Mouse (Mus musculus) B cell, adult 2 months (primary cell): ENCODE measurements around the gene Fyttd1.
"Not testable (repeated sequence)": the region's sequence is repeated elsewhere in the genome, so short reads cannot be mapped to it uniquely, and the experiment has no call there.

Experiments
- DNase-seq, 2 experiments: peaks; one replicate each; pipeline ENCODE4 v3.0.0; 2022

The Fyttd1 gene

GRCm38 (mm10) chr16:32878972-32879926, 1.9 kb downstream of the Fyttd1 start:
- no peak for DNase-seq

DNA sequence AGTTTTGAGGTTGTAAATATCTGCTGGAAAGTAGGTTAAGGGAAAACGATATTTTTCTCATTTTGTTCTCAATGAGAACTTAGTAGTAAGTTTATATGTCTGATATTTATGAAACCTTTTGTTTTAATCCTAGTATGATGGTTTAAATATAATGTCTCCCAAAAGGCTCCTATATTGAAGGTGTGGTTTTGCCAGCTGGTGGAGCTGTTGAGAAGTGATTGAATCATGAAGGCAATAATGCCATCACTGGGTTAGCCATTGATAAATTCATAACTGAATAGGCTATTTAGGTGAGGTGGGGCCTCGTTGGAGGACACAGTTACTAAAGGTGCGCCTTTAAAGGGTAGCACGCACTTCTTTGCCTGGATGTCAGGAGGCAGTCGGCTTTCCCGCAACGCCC, 4.2 kb downstream of the Fyttd1 start:
- no peak for DNase-seq

DNA sequence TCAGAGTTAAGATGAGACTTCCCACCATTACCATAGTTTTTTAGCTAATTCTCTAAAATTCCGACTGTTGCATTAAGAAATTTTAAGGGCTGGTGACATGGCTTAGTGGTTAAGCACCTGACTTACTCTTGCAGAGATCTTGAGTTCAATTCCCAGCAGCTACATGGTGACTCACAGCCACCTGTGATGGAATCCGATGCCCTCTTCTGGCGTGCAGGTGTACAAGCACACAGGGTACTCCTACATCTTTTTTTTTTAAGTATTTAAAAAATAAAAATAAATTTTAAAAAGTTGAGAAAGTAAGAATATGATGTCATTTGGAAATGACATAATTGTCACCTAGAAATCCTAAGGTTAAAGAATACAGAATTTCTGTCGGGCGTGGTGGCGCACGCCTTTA, 10.7 kb downstream of the Fyttd1 start:
- DNase-seq, result peak; percentile 46 to 53

GRCm38 (mm10) chr16:32889881-32890280, 12.6 kb downstream of the Fyttd1 start:
- no peak for DNase-seq

DNA sequence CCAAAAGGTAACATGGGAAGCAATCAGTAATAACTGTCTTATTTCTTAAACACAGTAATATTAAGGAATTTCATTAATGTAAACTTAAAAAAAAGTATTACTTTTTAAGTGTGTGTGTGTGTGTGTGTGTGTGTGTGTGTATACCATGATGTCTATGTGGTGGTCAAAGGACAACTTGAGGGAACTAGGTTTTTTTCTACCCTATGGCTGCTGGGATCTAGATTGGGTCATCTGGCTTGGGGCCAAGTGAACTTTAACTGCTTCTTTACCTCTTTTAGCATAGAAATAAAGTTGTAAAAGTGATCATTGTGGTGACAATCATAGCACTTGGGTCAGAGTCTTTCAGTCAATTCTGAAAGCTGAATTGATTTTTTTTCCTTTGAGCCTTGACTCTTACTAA, 18.8 kb downstream of the Fyttd1 start:
- no peak for DNase-seq

GRCm38 (mm10) chr16:32901360-32902050, 24.2 kb downstream of the Fyttd1 start:
- DNase-seq, result no peak

DNA sequence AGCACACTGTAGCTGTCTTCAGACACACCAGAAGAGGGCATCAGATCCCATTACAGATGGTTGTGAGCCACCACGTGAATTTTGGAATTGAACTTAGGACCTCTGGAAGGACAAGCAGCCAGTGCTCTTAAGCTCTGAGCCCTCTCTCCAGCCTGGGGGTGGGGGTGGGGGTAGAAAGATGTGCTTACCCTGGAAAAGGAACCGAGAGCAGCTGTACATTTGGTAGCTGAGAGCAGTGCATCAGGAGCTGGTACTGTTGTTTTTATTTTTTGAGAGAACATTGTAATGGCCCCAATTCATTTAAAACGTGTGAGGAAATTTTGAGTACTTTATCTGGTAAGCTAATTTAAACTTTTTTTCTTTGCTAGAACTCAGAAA, 24.7 kb downstream of the Fyttd1 start:
- DNase-seq, result no peak

DNA sequence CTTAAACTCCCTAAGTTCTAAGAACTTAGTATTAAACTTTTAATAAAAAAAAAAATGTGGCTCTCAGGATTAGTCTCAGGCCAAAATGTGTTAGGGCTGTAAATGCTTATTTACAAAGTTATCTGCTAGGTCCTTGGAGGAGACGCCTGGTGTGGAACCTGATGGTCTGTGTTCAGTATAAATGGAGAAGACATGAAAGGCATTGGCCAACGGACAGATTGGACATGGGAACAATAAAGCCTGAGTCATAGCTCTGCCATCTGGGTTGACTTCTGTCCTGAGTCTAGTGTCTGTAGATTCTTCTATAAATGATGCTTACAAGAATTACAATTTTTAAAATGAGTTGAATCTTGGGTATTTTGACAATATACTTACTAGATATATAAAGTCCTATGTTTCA, 28.9 kb downstream of the Fyttd1 start:
- DNase-seq, result no peak

GRCm38 (mm10) chr16:32906727-32907126, 29.4 kb downstream of the Fyttd1 start:
- no peak for DNase-seq

DNA sequence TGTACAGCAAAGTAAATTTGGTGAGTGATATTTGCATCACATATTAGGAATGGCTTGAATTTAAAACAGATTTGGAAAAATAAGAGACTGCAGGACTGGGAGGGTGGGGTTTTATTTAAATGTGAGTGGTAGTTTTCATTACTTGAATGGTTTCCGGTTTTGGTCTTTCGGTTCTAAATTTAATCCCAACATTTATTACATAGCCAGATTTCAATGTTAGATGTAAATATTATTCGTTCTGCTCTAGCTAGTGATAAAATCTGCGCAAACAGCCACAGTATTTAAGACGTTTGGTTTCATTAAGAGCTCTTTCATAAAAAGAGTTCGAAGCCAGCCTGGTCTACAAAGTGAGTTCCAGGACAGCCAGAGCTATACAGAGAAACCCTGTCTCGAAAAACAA, 35.9 kb downstream of the Fyttd1 start:
- no peak for DNase-seq

GRCm38 (mm10) chr16:32913937-32914881, 36.9 kb downstream of the Fyttd1 start, which contains the start of gene Lrch3:
TSS of gene Lrch3 (plus strand) at chr16:32914100.
- DNase-seq, result peak; percentile 93 to 95

- no peak for DNase-seq
Observed at GRCm38 (mm10) chr16:32915292-32916068, 38.2 kb downstream of the Fyttd1 start.

GRCm38 (mm10) chr16:32926629-32927028, 49.3 kb downstream of the Fyttd1 start:
- DNase-seq, result not testable (repeated sequence)

- DNase-seq, result no peak
Observed at GRCm38 (mm10) chr16:32927044-32927443, 49.7 kb downstream of the Fyttd1 start.

GRCm38 (mm10) chr16:32929918-32930317, 52.6 kb downstream of the Fyttd1 start:
- DNase-seq, result no peak

GRCm38 (mm10) chr16:32934470-32934869, 57.2 kb downstream of the Fyttd1 start:
- peak in 1 of 2 experiments; percentile 13 for DNase-seq

DNA sequence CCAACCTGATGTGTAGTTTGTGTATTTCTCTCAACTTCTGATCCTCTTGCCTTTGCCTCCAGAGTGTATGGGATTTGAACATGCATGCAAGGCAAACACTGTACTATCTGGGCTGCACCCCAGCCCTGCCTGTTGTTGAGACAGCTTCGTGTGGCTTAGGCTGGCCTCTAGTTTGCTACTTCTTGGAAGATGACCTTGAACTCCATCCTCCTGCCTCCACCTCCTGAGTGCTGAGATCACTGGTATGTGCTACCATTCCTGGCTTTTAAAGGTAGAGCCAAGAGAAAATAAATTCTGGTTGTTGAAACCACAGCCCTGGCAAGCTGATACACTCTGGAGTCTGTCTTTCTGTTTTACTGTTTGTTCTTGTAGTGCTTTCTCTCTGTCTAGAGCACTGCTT, 57.8 kb downstream of the Fyttd1 start:
- DNase-seq, result no peak

DNA sequence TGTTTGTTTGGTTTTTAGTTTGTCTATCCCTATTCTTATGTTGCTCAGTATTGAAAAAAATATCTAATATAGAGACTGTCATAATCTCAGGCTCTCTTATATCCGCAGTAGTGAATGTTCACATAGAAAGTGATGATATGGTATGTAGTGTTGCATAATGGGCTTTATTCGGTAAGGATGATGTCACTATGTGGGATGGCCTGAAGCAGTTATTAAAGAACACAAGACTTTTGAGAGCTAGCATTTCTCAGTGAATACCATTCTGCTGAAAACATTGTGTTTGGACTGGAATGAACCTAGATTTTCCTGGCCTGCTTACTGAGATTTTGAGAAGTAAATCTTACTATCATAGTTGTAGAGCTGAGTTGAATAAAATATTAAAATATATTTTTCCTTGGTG, 60.1 kb downstream of the Fyttd1 start:
- DNase-seq, result no peak

DNA sequence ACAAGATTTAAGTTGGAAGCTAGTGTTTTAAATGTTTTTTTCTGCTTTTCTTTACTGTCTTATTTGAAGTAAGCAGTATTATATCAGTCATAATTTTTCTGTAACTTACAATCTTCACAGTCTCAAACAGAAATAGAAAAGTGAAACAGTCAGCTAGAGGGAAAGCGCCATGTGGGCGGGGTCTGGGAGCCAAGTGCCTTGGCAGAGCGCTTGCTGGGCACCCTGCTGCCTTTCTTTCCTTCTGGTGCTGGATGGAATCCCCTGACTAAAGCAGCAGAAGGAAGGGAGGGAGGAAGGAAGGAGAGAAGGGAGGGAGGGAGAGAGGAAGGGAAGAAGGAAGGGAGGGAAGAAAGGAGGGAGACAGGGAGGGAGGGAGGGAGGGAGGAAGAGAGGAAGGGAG, 62.0 kb downstream of the Fyttd1 start:
- DNase-seq, result not testable (repeated sequence)

DNA sequence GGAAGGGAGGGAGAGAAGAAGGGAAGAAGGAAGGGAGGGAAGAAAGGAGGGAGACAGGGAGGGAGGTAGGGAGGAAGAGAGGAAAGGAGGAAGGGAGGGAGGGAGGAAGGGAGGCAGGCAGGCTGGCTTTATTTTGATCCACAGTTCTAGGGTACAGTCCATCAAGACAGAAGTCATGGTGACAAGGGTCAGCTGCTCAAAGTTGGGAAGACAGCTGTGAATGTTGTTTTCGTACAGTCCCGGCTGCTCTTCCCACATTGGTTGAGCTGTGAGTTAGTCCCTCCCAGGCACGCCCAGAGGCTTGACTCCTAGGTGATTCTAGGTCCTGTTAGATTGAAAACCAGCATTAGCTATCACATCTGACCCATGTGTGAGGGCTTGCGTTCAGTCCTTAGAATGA, 62.4 kb downstream of the Fyttd1 start:
- not testable (repeated sequence) for DNase-seq

DNA sequence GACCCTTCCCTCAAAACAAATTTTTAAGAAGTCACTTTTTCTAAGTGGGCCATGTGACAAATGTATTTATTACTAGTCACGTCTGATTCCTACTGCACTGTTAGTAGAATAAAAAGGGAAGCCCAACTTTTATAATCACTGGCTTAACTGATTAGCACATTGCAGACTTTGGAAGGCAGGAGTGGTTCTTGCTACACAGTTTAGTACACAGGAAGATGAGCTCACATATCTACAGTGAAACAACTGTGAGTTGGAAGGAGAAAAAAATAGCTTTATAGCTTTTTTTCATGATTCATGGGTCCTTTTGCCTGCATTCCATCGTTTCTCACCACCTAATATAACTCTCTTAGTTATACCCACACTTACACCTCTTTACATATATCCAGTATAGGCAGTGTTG, 63.9 kb downstream of the Fyttd1 start:
- not testable (repeated sequence) for DNase-seq

DNA sequence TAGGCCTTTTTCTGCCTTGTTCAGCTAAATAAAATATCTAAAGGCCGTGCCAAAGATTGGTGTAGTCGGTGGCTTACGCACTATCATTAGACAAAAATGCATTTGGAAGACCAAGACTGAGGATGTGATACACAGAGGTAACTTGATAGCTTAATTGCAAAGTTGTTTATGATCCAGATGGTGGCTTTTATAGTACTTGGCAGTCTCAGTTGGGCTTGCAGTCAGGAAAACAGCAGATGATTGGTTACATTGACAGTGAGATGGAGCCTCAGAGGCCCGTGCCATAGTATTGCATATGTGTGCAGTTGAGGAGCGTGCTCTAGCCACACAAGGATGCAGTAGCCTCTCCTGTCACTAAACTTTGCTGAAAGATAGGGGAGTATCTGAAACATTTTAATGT, 65.4 kb downstream of the Fyttd1 start:
- no peak for DNase-seq
